Mouse (Mus musculus): ENCODE data around the gene Arhgef19. TPM values are rescaled to one million over a fixed set of nuclear protein-coding genes. Genes with fewer than 3 reads are reported as not detected.

Arhgef19 gene
- polyA plus RNA-seq, 1 experiment = 17.8 TPM

- WGBS = 29% methylated on average over 27 of the region's 27 CpGs
- DNase-seq (ENCODE audit: low read depth, low spot score) = no peak
Measured at GRCm38 (mm10) chr4:141302428-141303401, 63.4 kb downstream of the Arhgef19 start.

DNA sequence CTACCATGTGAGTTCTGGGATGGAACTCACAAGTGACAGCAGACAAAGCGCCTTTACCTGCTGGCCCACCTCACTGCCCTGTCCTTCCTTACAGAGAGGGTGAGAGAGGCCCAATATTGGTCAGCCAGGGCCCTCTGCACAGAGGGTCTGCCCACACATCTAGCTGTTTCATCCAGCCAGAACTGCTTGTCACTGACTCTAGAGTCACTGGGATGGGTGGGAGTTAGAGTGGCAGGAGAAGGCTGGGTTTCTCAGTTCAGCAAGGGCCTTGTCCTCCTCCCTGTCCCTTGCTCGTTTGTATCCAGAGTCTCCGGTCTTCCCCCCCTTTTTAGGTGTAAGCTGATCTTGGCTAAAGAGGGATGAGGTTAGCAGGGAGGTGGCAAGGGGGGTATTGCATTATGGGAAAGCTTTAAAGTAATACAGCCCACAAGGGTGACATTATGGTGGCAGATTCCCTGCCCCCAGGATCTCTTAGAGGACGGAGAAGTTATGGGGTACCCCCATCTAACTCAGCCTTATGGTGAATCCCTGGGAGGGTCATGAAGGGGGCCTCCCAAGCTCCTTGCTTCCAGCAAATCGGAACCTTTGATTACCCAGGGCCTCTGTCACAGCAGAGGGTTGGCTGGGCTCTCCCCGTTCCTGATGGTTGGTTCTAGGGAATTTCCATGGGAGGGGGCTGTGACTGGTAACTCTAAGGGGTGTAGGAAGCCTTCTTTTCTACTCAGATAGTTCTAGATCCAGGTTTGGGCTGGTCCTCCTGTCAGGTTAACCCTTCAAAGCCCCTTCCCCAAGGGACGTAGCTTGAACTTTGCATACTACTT, 64.3 kb downstream of the Arhgef19 start:
- 65% methylated on average over 7 of the region's 7 CpGs for WGBS
- no peak for DNase-seq (ENCODE audit: low read depth, low spot score)

DNA sequence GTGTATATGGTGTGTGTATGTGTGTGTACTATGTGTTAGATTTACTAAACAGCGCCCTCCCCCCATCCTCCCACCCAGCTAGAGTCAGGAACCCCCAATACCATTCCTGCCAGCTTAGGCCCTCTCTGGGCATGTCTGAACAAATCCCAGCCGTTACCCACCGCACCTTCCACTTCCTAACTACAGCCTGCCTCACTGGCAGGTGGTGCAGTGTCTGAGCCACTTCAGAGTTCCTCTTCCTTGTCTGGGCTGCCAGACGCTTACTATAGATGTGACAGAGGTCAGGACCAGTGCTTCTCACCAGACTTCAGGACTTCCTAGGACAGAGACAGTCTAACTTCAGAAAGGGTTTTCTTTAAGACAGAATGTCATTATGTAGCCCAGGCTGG, 64.9 kb downstream of the Arhgef19 start:
- no peak for DNase-seq (ENCODE audit: low read depth, low spot score)
- 53% methylated on average over 4 of the region's 4 CpGs for WGBS

GRCm38 (mm10) chr4:141306057-141306456, 66.8 kb downstream of the Arhgef19 start:
- 83% methylated on average over 8 of the region's 8 CpGs for WGBS
- no peak for DNase-seq (ENCODE audit: low read depth, low spot score)

Other genes with a start within 250 kb of the Arhgef19 start
- gene Mfap2, start 229.1 kb upstream of the Arhgef19 start, polyA plus RNA-seq (2012; rRNA removed) = 10.4 and 10.6 TPM in 2 replicates
- 4.3 and 5.5 TPM in 2 replicates for gene Crocc, start 178.9 kb upstream of the Arhgef19 start, polyA plus RNA-seq (2012; rRNA removed)
- 60.9 and 72.4 TPM in 2 replicates for gene Necap2, start 161.1 kb upstream of the Arhgef19 start, polyA plus RNA-seq (2012; rRNA removed)
- not detected in 2 replicates for gene Spata21, start 151.2 kb upstream of the Arhgef19 start, polyA plus RNA-seq (2012; rRNA removed)
- gene Szrd1, start 99.7 kb upstream of the Arhgef19 start, polyA plus RNA-seq (2012; rRNA removed) = 46.7 and 49.1 TPM in 2 replicates
- gene Fbxo42, start 91.6 kb upstream of the Arhgef19 start, polyA plus RNA-seq (2012; rRNA removed) = 10.9 and 17.1 TPM in 2 replicates
- gene Rsg1, start 25.5 kb upstream of the Arhgef19 start, polyA plus RNA-seq (2012; rRNA removed) = 0.55 and 2.2 TPM in 2 replicates
- 22.6 and 46.0 TPM in 2 replicates for gene Epha2, start 61.7 kb downstream of the Arhgef19 start, polyA plus RNA-seq (2012; rRNA removed)
- gene Fam131c, start 128.7 kb downstream of the Arhgef19 start, polyA plus RNA-seq (2012; rRNA removed) = 0.56 and 0.91 TPM in 2 replicates
- not detected in 2 replicates for gene Clcnka, start 159.2 kb downstream of the Arhgef19 start, polyA plus RNA-seq (2012; rRNA removed)
- not detected in 2 replicates for gene Clcnkb, start 176.5 kb downstream of the Arhgef19 start, polyA plus RNA-seq (2012; rRNA removed)
- 10.3 and 11.3 TPM in 2 replicates for gene Hspb7, start 181.3 kb downstream of the Arhgef19 start, polyA plus RNA-seq (2012; rRNA removed)
- 0.12 and 0.55 TPM in 2 replicates for gene Srarp, start 196.6 kb downstream of the Arhgef19 start, polyA plus RNA-seq (2012; rRNA removed)
- 31.9 and 33.2 TPM in 2 replicates for gene Zbtb17, start 205.2 kb downstream of the Arhgef19 start, polyA plus RNA-seq (2012; rRNA removed)

Measured in large intestine, adult 2 months (tissue).